Mouse (Mus musculus) macrophage (primary cell): Measurements from ENCODE around the gene Fyn. TPM values are rescaled to one million over a fixed set of nuclear protein-coding genes. Genes with fewer than 3 reads are reported as not detected.
A peak's percentile ranks its signal among the peaks of the same experiment; 100 is the strongest.

ENCODE experiments used
- H3K27ac ChIP-seq: fragments of 350-480 bp; formaldehyde crosslinking; 2 replicates; pipeline ENCODE4 v1.9.0; 2021
- H3K36me3 ChIP-seq: fragments of 350-480 bp; formaldehyde crosslinking; 2 replicates; pipeline ENCODE4 v1.9.0; 2021; ENCODE audit errors: inconsistent target
- H3K4me3 ChIP-seq: fragments of 350-480 bp; formaldehyde crosslinking; 2 replicates; pipeline ENCODE4 v1.9.0; 2021; ENCODE audit errors: inconsistent target
- H3K79me2 ChIP-seq: fragments of 350-480 bp; formaldehyde crosslinking; 2 replicates; pipeline ENCODE4 v1.9.0; 2021; ENCODE audit errors: inconsistent target
- WGBS: methylation state at CpG from one replicate; pipeline ENCODE4 v1.1.7; 2026; ENCODE audit warnings: inconsistent platforms; ENCODE audit not compliant: missing documents; 5-methylcytosine and 5-hydroxymethylcytosine counted together
- polyA plus RNA-seq: library from polyadenylated mRNA; stranded (reverse); fragments of 250-400 nt; gene quantifications from 3 replicates; pipeline ENCODE4 v1.2.4, GENCODE M21; 2018; ENCODE audit warnings: inconsistent platforms

The Fyn gene
- polyA plus RNA-seq, 1 experiment from 2014 or later, result 18.6 TPM

DNA sequence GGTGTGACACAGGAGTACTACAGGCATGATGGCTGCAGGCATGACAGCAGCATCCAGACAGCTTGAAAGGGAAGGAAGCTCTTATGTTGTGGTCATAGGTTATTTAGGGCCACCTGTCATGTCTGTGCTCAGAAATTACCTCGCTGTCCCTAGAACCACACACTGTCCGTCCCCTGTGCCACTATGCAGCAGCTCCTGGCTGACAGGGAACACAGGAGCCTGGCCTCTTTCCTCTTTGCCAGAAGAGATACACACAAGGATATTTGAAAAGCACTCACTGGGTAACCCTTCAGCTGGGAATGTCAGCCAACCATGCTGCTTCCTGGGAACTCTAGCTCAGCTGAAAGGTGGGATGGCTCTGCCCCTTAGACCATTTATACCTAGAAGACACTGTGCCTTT, 62.6 kb downstream of the Fyn start:
- no peak overlapping the region for H3K4me3 ChIP-seq
- 74% methylated on average over 2 of the region's 2 CpGs for WGBS
- no peaks in the 10 kb centered on the region for H3K36me3 ChIP-seq

DNA sequence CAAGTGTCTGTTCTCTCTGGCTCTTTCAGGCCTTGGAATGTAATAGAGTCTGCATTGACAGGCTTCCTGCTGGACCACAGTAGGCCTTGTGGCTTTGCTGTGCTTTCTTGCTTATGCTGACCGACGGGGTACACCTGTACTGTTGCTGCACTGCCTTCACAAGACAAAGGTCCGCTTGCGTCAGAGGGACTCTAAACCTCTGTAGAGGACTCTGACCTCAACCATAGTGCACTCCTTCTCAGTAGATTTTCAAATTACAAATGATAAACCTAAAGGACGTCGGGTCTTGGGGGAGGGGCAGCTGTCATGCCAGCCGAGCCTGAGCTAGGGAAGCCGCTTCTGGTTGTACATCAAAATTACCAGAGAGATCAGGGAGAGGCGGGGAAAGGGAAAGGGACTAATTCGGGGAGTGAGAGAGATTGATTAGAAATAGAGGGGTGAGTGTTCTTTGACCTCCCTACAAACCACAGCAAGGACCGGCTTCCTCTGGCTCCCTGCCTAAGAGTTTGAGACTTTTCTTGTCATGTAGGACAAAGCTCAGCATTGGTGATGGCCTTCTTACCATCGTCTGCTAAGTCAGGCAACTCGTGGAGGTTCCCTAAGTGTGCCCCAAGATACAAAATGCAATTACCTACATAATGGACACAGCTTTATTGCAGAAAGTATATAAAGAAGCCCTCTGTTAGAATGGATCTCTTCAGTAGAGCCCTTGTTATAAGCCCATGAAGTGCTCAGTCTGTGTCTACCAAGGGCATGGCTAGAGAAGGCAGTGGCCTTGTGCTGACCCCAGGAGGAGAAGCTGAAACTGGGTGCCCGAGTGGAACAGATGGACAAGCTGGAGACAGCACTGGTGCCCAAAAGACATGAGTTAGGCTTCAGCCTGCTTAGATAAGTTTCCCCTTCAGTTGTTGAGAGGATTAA, 64.3 kb downstream of the Fyn start:
- 88% methylated on average over 14 of the region's 14 CpGs for WGBS
- peaks cover 9% of the 10 kb centered on the region for H3K79me2 ChIP-seq
- no peaks in the 10 kb centered on the region for H3K36me3 ChIP-seq
- H3K27ac ChIP-seq, result no peak overlapping the region
- H3K4me3 ChIP-seq, result no peak overlapping the region

More for the DNA sequence above, 62.6 kb downstream of the Fyn start:
- Histone ChIP-seq H3K79me2 (no peaks in the 10 kb centered on the region; the same call in 1 of the 2 replicates), H3K27ac (no peak overlapping the region)

DNA sequence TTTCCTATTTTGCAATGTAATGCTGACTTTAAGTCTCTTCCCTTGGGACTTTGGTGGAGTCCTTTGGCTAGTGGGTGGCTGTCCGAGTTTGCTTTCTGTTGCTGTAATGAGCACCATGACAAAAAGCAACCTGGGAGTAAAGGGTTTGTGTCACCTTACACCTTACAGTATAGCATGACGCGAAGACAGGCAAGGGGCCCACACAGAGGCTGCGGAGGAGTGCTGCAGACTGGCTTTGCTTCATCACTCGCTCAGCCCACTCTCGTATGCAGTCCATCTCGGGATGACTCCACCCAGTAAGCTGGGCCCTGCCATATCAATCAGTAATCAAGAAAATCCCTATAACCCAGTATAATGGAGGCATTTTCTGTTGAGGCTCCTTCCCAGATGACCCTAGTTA, 65.2 kb downstream of the Fyn start:
- Histone ChIP-seq H3K4me3 (no peak overlapping the region), H3K36me3 (no peaks in the 10 kb centered on the region), H3K27ac (no peak overlapping the region), H3K79me2 (peaks cover 9% of the 10 kb centered on the region)
- WGBS, result 96% methylated on average over 5 of the region's 7 CpGs

DNA sequence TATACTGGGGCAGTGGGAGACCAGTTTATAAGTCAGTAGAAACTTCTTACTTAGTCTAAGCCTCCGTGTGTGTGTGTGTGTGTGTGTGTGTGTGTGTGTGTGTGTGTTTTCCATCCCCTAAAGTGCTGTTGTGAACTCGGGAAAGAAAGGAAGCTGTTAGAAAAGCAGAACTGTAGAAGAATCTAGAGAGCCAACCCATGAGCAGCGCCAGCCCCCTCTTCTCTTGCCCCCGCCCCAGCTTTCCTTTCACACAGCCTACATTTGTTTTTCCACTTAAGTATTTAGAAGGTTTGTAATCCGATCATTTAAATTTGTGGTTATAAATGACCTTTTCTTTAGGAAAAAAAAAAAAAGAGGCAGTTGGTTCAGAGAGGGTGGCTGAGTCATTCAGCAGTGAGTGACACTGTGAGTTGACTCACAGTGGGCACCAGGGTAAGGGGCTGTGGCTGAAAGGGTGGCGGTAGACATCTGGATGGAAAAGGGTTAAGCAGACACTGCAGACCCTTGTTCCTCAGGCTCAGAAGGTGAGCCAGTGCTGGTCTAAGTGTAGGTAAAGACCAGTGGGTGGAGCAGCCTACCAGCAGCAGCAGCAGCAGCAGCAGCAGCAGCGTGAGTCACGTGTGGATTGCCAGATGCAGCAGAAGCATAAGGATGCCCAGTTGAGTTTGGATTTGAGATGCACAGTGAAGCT, 66.2 kb downstream of the Fyn start:
- Histone ChIP-seq H3K4me3 (no peak overlapping the region), H3K27ac (peak overlapping the region; percentile 36), H3K36me3 (no peaks in the 10 kb centered on the region), H3K79me2 (peaks cover 9% of the 10 kb centered on the region)
- 17% methylated on average over 5 of the region's 8 CpGs for WGBS

DNA sequence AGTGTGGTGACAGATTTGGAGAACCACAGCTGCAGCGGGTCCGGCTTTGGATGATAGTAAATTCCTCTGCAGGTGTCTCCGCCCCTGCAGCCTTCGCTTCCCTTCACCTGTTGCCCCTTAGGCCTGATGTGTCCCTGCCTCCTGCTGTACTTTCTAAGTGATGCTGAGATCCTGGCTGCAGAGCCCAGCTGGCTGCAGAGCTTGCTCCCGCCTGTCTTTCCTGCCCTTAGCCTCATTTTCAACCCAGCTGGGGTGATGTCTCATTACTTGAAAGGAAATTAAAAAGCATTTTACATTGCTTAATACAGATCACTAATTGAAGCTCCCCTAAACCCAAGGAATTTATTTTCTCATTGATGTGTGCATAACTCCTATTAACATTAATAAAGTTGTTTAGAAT, 70.2 kb downstream of the Fyn start:
- 93% methylated on average over 5 of the region's 5 CpGs for WGBS
- no peak overlapping the region for H3K4me3 ChIP-seq
- H3K79me2 ChIP-seq, result peaks cover 9% of the 10 kb centered on the region
- no peaks in the 10 kb centered on the region for H3K36me3 ChIP-seq
- H3K27ac ChIP-seq, result no peak overlapping the region

DNA sequence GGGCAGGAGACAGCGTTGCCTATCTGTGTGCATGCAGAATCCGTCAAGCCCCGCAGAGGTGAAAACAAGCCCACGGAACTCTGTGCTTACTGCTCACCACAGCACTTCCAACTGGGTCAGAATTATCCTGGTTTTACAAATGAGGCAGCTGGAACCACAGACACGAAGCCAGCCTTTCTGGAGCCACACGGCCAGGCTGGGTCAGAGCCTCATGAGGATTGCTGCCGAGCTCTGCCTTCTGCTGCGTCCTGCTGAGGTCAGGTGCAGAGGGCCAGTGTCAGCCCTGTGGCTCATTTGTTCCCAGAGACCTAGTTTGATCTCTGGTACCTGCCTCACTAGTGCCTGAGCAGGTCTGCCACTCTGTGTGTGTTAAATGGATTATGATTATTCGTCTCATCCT, 71.9 kb downstream of the Fyn start:
- Histone ChIP-seq H3K36me3 (no peaks in the 10 kb centered on the region), H3K79me2 (peaks cover 15% of the 10 kb centered on the region), H3K27ac (no peak overlapping the region), H3K4me3 (no peak overlapping the region)
- 93% methylated on average over 9 of the region's 9 CpGs for WGBS

DNA sequence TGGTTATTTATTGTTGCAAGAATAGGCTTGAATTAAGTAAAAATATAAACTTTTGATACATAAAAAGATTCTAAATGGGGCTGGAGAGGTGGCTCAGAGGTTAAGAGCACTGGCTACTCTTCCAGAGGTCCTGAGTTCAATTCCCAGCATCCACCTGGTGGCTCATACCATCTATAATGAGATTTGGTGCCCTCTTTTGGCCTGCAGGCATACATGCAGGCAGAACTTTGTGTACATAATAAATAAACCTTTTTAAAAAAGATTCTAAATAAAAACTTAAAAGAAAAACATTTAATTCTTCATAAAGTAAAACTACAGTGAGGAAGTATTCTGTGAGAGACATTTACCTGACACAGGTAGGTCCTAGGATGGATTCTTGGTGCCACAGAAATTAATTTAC, 73.0 kb downstream of the Fyn start:
- Histone ChIP-seq H3K36me3 (no peaks in the 10 kb centered on the region), H3K4me3 (no peak overlapping the region), H3K27ac (no peak overlapping the region), H3K79me2 (peaks cover 20% of the 10 kb centered on the region)

DNA sequence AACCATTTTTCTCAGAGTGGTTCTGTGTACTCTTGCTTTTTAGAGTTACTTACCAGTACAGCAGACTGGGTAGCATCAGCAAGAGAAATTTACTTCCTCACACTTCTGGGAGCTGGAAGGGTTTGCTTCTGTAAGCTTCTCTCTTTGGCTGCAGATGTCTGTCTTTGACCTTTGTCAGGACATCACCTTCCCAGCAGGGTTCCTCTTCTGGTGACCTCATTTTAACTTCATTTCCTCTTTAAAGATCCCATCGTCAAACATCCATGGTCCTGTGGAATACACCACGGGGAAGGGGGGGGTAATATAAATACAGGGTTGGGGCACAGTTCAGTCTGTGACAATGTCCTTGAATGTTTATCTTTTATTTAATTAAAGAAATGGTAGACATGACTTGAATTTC, 74.5 kb downstream of the Fyn start:
- WGBS, result 0% methylated on average over 1 of the region's 2 CpGs
- H3K27ac ChIP-seq, result no peak overlapping the region
- no peak overlapping the region for H3K4me3 ChIP-seq
- peaks cover 18% of the 10 kb centered on the region for H3K79me2 ChIP-seq
- H3K36me3 ChIP-seq, result no peaks in the 10 kb centered on the region

DNA sequence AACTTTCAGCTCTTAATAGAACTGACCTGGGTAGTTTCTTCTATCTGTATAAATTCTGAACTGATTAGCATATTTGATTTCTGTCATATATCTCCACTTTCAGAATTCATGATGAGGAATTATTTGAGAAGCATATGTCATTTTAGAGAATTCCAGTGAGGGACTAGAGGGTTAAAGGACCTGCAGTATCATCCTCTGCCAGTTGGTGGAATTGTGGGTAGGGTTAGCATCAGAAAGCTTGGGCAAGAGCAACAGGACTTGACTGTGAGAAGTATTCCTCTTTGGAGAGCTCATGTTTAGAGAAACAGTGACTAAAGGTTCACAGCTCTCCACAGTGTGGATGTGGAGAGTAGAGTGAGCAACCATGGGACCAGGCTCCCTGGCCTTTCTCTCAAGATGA, 75.3 kb downstream of the Fyn start:
- Histone ChIP-seq H3K4me3 (no peak overlapping the region), H3K27ac (no peak overlapping the region), H3K36me3 (no peaks in the 10 kb centered on the region), H3K79me2 (peaks cover 18% of the 10 kb centered on the region)

DNA sequence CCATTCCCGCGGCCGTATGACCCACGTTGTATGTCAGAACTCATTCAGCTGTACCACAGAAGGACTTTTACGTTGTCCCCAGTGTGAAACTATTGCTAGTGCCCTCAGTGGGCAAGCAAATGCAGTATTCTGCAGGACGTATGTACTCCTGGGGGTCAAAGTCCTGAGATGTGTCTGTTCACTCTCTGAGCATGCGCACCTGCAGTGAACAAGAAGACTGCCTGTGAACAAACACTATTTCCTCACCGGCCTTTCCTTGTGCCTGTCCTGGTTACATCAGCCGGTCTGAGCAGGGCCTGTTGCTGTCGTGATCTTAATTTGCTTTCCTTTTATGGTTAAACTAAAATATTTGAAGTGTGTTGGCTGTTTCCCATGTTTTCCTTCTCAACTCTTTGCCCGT, 77.2 kb downstream of the Fyn start:
- H3K79me2 ChIP-seq, result peaks cover 27% of the 10 kb centered on the region
- no peaks in the 10 kb centered on the region for H3K36me3 ChIP-seq
- no peak overlapping the region for H3K27ac ChIP-seq
- 95% methylated on average over 10 of the region's 11 CpGs for WGBS
- no peak overlapping the region for H3K4me3 ChIP-seq

DNA sequence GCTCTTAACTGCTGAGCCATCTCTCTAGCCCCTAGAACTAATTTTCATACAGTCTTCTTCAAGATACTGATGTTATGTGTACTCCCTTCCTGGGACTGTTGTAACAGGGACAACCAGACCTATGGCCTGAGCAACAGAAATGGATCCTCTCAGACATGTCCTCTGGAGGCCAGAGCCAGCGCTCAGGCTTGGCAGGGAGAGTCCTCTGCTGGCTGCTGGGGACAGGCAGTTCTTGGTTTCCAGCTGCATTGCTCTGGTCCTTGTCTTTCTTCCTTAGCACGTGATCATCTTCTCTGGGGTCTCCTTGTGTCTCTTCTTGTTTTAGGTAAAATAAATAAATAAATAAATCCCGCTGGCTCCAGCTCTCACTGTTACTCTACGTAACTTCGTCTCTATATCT, 78.1 kb downstream of the Fyn start:
- 98% methylated on average over 5 of the region's 5 CpGs for WGBS
- Histone ChIP-seq H3K27ac (no peak overlapping the region), H3K36me3 (no peaks in the 10 kb centered on the region), H3K4me3 (no peak overlapping the region), H3K79me2 (peaks cover 27% of the 10 kb centered on the region)

DNA sequence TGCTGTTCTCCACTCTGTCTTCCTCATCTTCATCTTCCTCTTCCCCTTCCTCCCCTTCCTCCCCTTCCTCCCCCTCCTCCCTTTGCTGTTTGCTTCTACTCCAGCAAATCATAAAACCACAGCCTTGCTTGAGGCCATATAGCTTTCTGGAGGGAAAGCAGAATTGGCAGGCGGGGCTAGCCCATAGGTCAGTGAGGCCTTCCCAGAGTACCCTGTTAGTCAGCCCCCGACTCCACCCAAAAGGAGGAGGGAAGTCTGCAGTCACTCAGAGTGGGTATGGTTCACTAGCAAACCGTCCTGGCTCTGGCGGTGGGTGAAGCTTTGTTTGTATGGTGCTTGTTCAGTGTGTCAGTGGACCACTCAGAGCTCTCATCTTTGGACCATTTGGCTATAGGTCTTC, 80.5 kb downstream of the Fyn start:
- WGBS, result 75% methylated on average over 4 of the region's 4 CpGs
- H3K36me3 ChIP-seq, result no peaks in the 10 kb centered on the region
- peak overlapping the region; percentile 85 for H3K27ac ChIP-seq
- no peak overlapping the region for H3K4me3 ChIP-seq
- peaks cover 27% of the 10 kb centered on the region for H3K79me2 ChIP-seq

DNA sequence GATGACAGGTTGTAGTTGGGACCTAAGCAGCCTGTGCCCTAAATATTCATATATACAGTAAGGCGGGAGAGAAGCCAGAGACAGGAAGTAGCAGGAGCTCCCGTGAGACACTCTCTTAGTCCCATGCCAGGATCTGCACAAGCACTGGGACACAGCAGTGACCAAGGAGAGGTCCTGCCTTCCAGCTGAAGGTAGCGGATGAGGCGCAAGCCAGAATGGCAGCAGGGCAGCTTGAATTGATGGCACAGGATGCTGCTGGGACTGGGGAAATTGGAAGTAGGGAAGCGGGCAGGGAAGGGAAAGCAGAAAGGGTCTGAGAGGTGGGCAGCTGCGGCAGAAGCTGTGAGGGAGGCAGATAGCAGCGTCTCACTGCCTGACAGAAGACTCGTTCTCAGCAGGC, 81.7 kb downstream of the Fyn start:
- peaks cover 21% of the 10 kb centered on the region; the same call in 1 of the 2 replicates for H3K79me2 ChIP-seq
- no peaks in the 10 kb centered on the region for H3K36me3 ChIP-seq
- H3K4me3 ChIP-seq, result peak overlapping the region; percentile 33
- peak overlapping the region; percentile 85 for H3K27ac ChIP-seq
- WGBS, result 89% methylated on average over 8 of the region's 8 CpGs

DNA sequence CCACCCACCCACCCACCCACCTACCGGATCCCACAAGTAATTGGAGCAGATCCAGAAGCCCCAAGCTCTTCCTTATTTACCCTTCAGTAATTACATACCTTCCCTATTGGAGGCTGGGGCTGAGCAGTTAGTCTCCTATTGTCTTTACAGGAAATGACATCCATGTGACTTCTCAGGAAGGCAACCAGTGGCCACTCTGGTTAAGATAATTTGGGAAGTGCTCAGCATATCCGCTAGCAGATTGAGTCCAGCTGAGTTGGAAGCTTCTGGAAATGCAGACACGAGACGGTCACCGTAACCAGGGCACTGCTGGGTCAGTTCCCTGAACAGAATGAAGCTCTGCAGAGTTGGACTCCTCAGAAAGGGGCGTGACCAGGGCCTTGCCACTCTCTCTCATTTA, 82.4 kb downstream of the Fyn start:
- peak overlapping the region; percentile 85 for H3K27ac ChIP-seq
- WGBS, result 67% methylated on average over 5 of the region's 6 CpGs
- H3K79me2 ChIP-seq, result peaks cover 18% of the 10 kb centered on the region; the same call in 1 of the 2 replicates
- H3K4me3 ChIP-seq, result peak overlapping the region; percentile 33
- no peaks in the 10 kb centered on the region for H3K36me3 ChIP-seq

DNA sequence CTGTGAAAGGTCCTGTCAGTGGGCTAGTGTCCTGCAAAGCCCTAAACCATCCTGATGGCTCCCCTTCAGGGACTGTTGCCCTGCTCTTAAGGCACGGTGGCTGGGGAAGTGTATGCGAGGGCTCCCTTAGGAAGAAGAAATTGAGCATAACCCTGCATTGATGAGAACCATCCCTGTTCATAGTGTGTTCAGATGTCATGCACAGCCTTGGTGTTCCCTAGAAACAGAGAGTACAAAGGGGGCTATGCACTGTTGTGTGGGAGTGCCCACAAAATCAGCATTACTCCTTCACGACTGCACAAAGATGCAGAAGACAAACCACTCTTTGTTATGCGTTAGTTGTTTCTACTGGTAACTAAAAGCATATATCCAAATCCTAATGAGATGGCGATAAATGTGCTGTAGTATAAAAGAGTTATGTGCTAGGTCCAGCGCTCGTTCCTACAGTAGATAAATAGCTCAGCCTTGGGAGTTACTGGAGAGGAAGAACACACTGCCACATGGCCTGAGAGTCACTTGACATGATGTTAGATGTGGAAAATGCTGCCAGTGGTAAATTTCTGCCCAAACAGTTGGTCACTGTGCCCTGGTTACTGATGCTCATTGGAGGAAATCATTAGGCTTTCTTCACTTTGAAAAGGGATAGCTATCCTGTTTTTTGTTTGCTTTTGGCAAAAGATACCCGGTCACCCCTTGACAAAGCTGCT, 83.4 kb downstream of the Fyn start:
- 96% methylated on average over 8 of the region's 8 CpGs for WGBS
- Histone ChIP-seq H3K4me3 (no peak overlapping the region), H3K36me3 (no peaks in the 10 kb centered on the region), H3K79me2 (peaks cover 10% of the 10 kb centered on the region; the same call in 1 of the 2 replicates), H3K27ac (peak overlapping the region; percentile 85)
